Mouse (Mus musculus) megakaryocyte-erythroid progenitor cell, adult 5-6 weeks (primary cell): ENCODE results near the gene Cyp27b1. TPM values are rescaled to one million over a fixed set of nuclear protein-coding genes. Genes with fewer than 3 reads are reported as not detected.
"Not testable (repeated sequence)": the region's sequence is repeated elsewhere in the genome, so short reads cannot be mapped to it uniquely, and the experiment has no call there.

ENCODE experiments used
- ATAC-seq: replicated peaks from 2 replicates; pipeline ENCODE4 v1.8.0; 2016; ENCODE audit warnings: mild to moderate bottlenecking, inconsistent platforms; ENCODE audit not compliant: severe bottlenecking, poor library complexity, low FRiP score, low TSS enrichment
- total RNA-seq, 2 experiments: library from RNA; stranded (forward) in 1 of 2; stranded (reverse) in 1 of 2; fragments of 200-1000, 215-1000 nt in 1 of 2; fragments of >200 nt in 1 of 2; fragmentation: Nextera tagmentation in 1 of 2; gene quantifications; 2 replicates each; pipeline ENCODE4 v1.2.3; 2014 to 2017

Cyp27b1 gene
- total RNA-seq, 2 experiments from 2014 or later = not detected

DNA sequence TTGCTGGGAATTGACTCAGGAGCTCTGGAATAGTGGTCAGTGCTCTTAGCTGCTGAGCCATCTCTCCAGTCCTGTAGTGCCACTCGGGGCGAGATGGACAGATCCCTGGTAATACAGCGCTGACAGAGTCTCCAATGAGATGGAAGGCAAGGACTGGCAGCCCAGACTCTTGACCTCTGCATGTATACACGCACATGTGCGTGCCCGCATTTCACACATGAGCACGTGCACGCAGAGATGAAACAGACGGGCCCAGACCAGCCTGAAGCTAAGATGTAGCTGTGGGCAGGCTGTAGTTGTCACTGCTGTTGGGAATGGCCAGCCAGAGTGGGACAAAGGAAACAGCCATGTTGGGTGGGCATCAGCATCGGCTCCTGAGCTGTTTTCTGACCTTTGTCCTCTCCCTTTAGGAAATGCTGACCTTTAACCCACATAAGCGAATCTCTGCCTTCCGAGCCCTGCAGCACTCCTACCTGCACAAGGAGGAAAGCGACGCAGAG, 18.5 kb downstream of the Cyp27b1 start:
- ATAC-seq = no peak

- no peak for ATAC-seq
Observed at GRCm38 (mm10) chr10:127068360-127069038, 20.4 kb downstream of the Cyp27b1 start.

DNA sequence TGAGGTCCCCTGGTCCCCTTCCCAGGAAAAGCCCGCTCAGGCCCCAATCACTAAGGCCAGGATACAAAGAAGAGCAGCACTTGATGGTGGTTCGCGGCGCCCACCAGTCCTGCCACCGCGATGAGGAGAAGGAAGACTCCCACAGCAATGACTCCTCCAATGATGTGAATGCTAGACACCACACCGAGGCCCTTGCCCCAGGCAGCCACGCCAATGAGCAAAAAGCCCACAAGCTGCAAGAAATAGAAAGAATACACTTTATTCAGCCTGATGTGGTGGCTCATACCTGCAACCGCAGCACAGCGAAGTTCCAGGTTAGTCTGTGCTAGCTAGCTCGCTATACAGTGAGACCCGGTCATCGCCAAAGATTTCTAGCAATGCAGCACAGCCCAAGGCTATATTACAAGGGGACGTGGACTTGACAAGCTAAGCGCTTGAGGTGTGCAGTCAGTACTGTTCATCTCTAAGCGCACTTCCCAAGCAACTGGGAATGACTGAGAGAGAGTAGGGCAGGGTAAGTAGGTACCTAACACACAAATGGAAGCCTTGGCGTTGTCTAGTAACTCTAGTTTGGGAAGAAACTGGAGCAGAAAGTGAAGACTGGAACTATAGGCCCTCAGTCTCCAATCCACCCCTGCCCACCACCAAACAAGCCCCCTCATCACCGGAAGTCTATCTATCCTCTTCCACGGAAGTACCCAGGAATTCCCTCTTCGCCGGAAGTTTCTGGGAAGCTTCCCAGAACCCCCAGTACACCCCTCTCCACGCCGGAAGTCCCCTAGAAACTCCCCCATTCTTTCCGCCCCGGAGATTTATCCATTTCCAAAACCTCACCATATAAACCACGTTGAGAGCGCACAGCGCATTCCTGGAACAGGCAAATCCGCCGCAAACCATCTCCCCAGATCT, 21.5 kb downstream of the Cyp27b1 start:
- peak; percentile 21 for ATAC-seq

- ATAC-seq = peak; percentile 80
Observed at GRCm38 (mm10) chr10:127070190-127071121, 22.4 kb downstream of the Cyp27b1 start, which contains the start of gene Tspan31. Gene Tspan31, minus strand, starts transcription at chr10:127070264.

GRCm38 (mm10) chr10:127071203-127071602, 23.2 kb downstream of the Cyp27b1 start:
- no peak for ATAC-seq

GRCm38 (mm10) chr10:127072270-127072669, 24.2 kb downstream of the Cyp27b1 start:
- ATAC-seq = not testable (repeated sequence)

GRCm38 (mm10) chr10:127072969-127073368, 24.9 kb downstream of the Cyp27b1 start:
- not testable (repeated sequence) for ATAC-seq

- ATAC-seq = no peak
Observed at GRCm38 (mm10) chr10:127073981-127074380, 25.9 kb downstream of the Cyp27b1 start.

DNA sequence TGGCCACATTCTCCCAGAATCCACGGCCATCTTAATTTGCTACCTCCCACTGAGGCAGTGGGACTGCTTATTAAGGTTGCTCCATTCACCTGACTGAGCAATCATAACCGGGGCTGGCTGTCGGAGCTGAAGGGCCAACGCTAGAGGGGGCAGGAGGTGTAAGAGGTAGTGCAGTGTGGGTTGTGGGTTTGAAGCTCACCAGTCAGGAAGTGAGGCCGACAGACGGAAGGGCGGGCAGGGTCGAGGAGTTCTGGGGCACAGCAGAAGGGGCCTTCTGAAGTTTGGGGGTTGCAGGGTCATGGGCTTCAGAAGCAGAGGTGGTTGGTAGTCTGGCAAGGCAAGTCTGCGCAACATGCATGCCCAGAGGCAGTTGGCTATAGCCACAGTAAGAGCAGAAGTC, 27.0 kb downstream of the Cyp27b1 start, which contains the start of gene Agap2:
TSS of gene Agap2 (plus strand) at position 205 of the 400 bp plus-strand sequence.
- peak; percentile 74 for ATAC-seq

DNA sequence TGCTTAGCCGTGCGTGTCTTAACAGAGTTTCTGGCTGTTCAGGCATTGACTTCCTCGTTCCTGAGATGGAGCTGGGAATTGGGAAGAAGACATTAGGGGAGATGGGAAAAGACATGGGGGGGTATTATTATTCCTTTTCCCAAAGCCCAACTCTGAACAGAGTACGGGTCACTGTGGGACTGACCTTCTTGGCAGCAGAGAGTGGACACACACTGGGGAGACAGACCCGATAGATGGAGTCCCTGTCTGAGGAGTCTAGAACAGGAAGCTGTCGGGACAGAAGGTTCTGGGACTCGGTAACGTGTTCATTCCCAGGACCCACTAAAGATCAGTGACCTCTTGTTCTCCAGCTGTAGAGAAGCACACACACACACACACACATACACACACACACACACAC, 27.6 kb downstream of the Cyp27b1 start:
- no peak for ATAC-seq

GRCm38 (mm10) chr10:127076082-127076481, 28.0 kb downstream of the Cyp27b1 start:
- ATAC-seq = 0 out of 2 replicates have a peak, but pooled peaks have one; percentile 17

GRCm38 (mm10) chr10:127077515-127077914, 29.5 kb downstream of the Cyp27b1 start:
- no peak for ATAC-seq

DNA sequence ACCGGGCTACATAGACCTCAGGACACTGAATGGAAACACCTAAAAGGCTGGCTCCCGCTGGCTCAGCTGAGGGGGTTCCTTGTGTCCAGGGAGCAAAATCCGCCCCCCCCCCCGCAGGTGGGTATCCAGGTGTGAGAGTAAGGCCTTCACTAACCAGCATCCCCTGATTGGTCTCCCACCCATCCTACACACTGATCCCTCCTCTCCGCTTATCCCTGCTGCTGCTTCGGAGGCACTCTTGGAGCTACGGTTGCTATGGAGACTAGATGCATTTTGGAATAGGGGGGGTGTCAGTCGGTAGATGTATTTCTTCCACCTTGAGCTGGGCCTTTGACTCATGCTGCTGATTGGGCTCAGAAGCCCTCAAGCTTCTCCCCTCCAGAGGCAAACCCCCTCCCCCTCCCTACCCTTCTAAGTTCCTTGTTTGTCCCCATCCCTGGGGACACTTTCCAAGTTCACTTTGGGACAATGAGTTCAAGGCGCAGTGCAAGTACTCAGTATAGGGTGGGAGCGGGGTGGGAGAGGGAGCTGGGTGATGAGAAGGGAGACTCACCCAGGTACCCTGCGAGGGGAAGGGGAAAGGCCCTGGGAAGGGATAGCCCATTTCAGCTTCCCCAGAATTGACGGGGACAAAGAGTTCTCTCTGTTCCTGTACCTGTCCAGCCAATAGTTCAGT, 30.1 kb downstream of the Cyp27b1 start:
- no peak for ATAC-seq

- ATAC-seq = no peak
Observed at GRCm38 (mm10) chr10:127078677-127079575, 30.9 kb downstream of the Cyp27b1 start.

GRCm38 (mm10) chr10:127079665-127080391, 31.8 kb downstream of the Cyp27b1 start:
- ATAC-seq = no peak

- no peak for ATAC-seq
Observed at GRCm38 (mm10) chr10:127080901-127081780, 33.1 kb downstream of the Cyp27b1 start.
